Mouse (Mus musculus): ENCODE results near the gene Prl. TPM values are rescaled to one million over a fixed set of nuclear protein-coding genes. Genes with fewer than 3 reads are reported as not detected.
"Not testable (repeated sequence)": the region's sequence is repeated elsewhere in the genome, so short reads cannot be mapped to it uniquely, and the experiment has no call there.

Gene Prl
- total RNA-seq (2014; fragmentation: Nextera tagmentation) (not detected in 2 replicates), total RNA-seq (2017) (not detected in 2 replicates)

- ATAC-seq (replicated peaks; ENCODE audit: poor library complexity, severe bottlenecking), result no peak
These were observed at the start of gene Prl for GRCm38 (mm10) chr13:27057270-27057669. Gene Prl (plus strand): TSS chr13:27057570.

- ATAC-seq (replicated peaks; ENCODE audit: poor library complexity, severe bottlenecking), result no peak
These were observed 30.8 kb upstream of the Prl start for GRCm38 (mm10) chr13:27026614-27027013.

GRCm38 (mm10) chr13:27027376-27027775, 30.0 kb upstream of the Prl start:
- no peak for ATAC-seq (replicated peaks; ENCODE audit: poor library complexity, severe bottlenecking)

- ATAC-seq (replicated peaks; ENCODE audit: poor library complexity, severe bottlenecking), result no peak
These were observed 28.7 kb upstream of the Prl start for GRCm38 (mm10) chr13:27028501-27029240.

- ATAC-seq (replicated peaks; ENCODE audit: poor library complexity, severe bottlenecking), result no peak
These were observed 26.1 kb upstream of the Prl start for GRCm38 (mm10) chr13:27031101-27031852.

GRCm38 (mm10) chr13:27031853-27032240, 25.5 kb upstream of the Prl start:
- ATAC-seq (replicated peaks; ENCODE audit: poor library complexity, severe bottlenecking), result no peak

GRCm38 (mm10) chr13:27032998-27033397, 24.4 kb upstream of the Prl start:
- ATAC-seq (replicated peaks; ENCODE audit: poor library complexity, severe bottlenecking), result no peak

GRCm38 (mm10) chr13:27042185-27042584, 15.2 kb upstream of the Prl start:
- ATAC-seq (replicated peaks; ENCODE audit: poor library complexity, severe bottlenecking), result no peak

GRCm38 (mm10) chr13:27043326-27043725, 14.0 kb upstream of the Prl start:
- no peak for ATAC-seq (replicated peaks; ENCODE audit: poor library complexity, severe bottlenecking)

GRCm38 (mm10) chr13:27059177-27059576, 1.8 kb downstream of the Prl start:
- no peak for ATAC-seq (replicated peaks; ENCODE audit: poor library complexity, severe bottlenecking)

- ATAC-seq (replicated peaks; ENCODE audit: poor library complexity, severe bottlenecking), result not testable (repeated sequence)
These were observed 36.5 kb downstream of the Prl start, which contains the start of gene Prl3d1 for GRCm38 (mm10) chr13:27093890-27094289. Gene Prl3d1 (plus strand): TSS chr13:27094190.

Other genes with a start within 250 kb of the Prl start
- not detected in 2 replicates for gene Prl3d1, start 36.6 kb downstream of the Prl start, total RNA-seq (2014; fragmentation: Nextera tagmentation)
- not detected in 2 replicates for gene Prl3d1, start 36.6 kb downstream of the Prl start, total RNA-seq (2017)
- not detected in 2 replicates for gene Prl3d2, start 64.1 kb downstream of the Prl start, total RNA-seq (2014; fragmentation: Nextera tagmentation)
- gene Prl3d2, start 64.1 kb downstream of the Prl start, total RNA-seq (2017), result not detected in 2 replicates
- gene Prl3d3, start 99.2 kb downstream of the Prl start, total RNA-seq (2014; fragmentation: Nextera tagmentation), result not detected in 2 replicates
- gene Prl3d3, start 99.2 kb downstream of the Prl start, total RNA-seq (2017), result not detected in 2 replicates
- not detected in 2 replicates for gene Prl3c1, start 139.1 kb downstream of the Prl start, total RNA-seq (2014; fragmentation: Nextera tagmentation)
- gene Prl3c1, start 139.1 kb downstream of the Prl start, total RNA-seq (2017), result not detected in 2 replicates
- not detected in 2 replicates for gene Prl3b1, start 184.3 kb downstream of the Prl start, total RNA-seq (2014; fragmentation: Nextera tagmentation)
- not detected in 2 replicates for gene Prl3b1, start 184.3 kb downstream of the Prl start, total RNA-seq (2017)
- not detected in 2 replicates for gene Prl3a1, start 201.9 kb downstream of the Prl start, total RNA-seq (2014; fragmentation: Nextera tagmentation)
- gene Prl3a1, start 201.9 kb downstream of the Prl start, total RNA-seq (2017), result not detected in 2 replicates

All from granulocyte monocyte progenitor cell, adult 5-6 weeks (primary cell).